Mouse (Mus musculus) hindbrain, embryonic 14.5 days (tissue): Measurements from ENCODE around the gene Gm3286. TPM values are rescaled to one million over a fixed set of nuclear protein-coding genes. Genes with fewer than 3 reads are reported as not detected.
"Not testable (repeated sequence)": the region's sequence is repeated elsewhere in the genome, so short reads cannot be mapped to it uniquely, and the experiment has no call there.

Experiments
- ATAC-seq: fragments of 200-750 bp; cut with Nextera tagmentation; 2 replicates; pipeline ENCODE4 v1.8.0; 2017; ENCODE audit warnings: moderate number of reproducible peaks, mild to moderate bottlenecking, moderate TSS enrichment, moderate library complexity; ENCODE audit not compliant: low FRiP score
- DNase-seq: peaks from one replicate; pipeline ENCODE4 v3.0.0-alpha.2; 2015; ENCODE audit warnings: low spot score
- H3K27ac ChIP-seq: fragments of 300-500 bp; sonication (generic); 2 replicates; pipeline ENCODE4 v1.5.1; 2014; ENCODE audit warnings: mild to moderate bottlenecking, moderate library complexity
- H3K27me3 ChIP-seq: fragments of 300-500 bp; sonication (generic); 2 replicates; pipeline ENCODE4 v1.6.1; 2014; ENCODE audit warnings: mild to moderate bottlenecking, low read length, mixed read lengths; ENCODE audit not compliant: control insufficient read depth, insufficient read depth
- H3K36me3 ChIP-seq: fragments of 300-500 bp; sonication (generic); replicated peaks from 2 replicates; pipeline ENCODE4 v1.6.1; 2014; ENCODE audit not compliant: control insufficient read depth, insufficient read depth
- H3K4me1 ChIP-seq: fragments of 300-500 bp; sonication (generic); replicated peaks from 2 replicates; pipeline ENCODE4 v1.6.1; 2014; ENCODE audit warnings: antibody characterized with exemption, low read length, mixed read lengths; ENCODE audit not compliant: control insufficient read depth, insufficient read depth
- H3K4me2 ChIP-seq: fragments of 300-500 bp; sonication (generic); replicated peaks from 2 replicates; pipeline ENCODE4 v1.6.1; 2014; ENCODE audit warnings: mild to moderate bottlenecking, moderate library complexity
- H3K4me3 ChIP-seq: fragments of 300-500 bp; sonication (generic); replicated peaks from 2 replicates; pipeline ENCODE4 v1.5.1; 2014; ENCODE audit warnings: mild to moderate bottlenecking, low read length
- H3K9ac ChIP-seq: fragments of 300-500 bp; sonication (generic); 2 replicates; pipeline ENCODE4 v1.6.1; 2014
- H3K9me3 ChIP-seq: fragments of 300-500 bp; sonication (generic); 2 replicates; pipeline ENCODE4 v1.6.1; 2016; ENCODE audit warnings: low read length; ENCODE audit not compliant: control insufficient read depth
- polyA plus RNA-seq: library from polyadenylated mRNA; unstranded; fragments of >200 nt; fragmentation: Nextera tagmentation; extraction: Ambion mirVana; gene quantifications from 2 replicates; pipeline ENCODE4 v1.2.1, GENCODE M21; 2014

The Gm3286 gene
- not detected in 2 replicates for polyA plus RNA-seq

GRCm38 (mm10) chr5:95510458-95510857, at the start of gene Gm3286:
TSS of gene Gm3286 (plus strand) at chr5:95510758.
- H3K4me3 ChIP-seq, H3K36me3 ChIP-seq, H3K9me3 ChIP-seq, H3K27me3 ChIP-seq, H3K27ac ChIP-seq, H3K4me1 ChIP-seq, ATAC-seq, DNase-seq, H3K9ac ChIP-seq, H3K4me2 ChIP-seq: not testable (repeated sequence)

Other genes with a start within 250 kb of the Gm3286 start
- not detected in 2 replicates for gene Gm10424, start 238.0 kb upstream of the Gm3286 start, polyA plus RNA-seq
- not detected in 2 replicates for gene Gm3259, start 204.8 kb upstream of the Gm3286 start, polyA plus RNA-seq
- not detected in 2 replicates for gene D5Ertd577e, start 54.0 kb upstream of the Gm3286 start, polyA plus RNA-seq
- not detected in 2 replicates for gene Gm7971, start 84.1 kb downstream of the Gm3286 start, polyA plus RNA-seq
- not detected in 2 replicates for gene Gm7978, start 225.4 kb downstream of the Gm3286 start, polyA plus RNA-seq
- not detected in 2 replicates for gene Gm7982, start 231.3 kb downstream of the Gm3286 start, polyA plus RNA-seq